Mouse (Mus musculus): Measurements from ENCODE around the gene Hrk. TPM values are rescaled to one million over a fixed set of nuclear protein-coding genes. Genes with fewer than 3 reads are reported as not detected.

Gene Hrk
- total RNA-seq, 2 experiments from 2014 or later, result 0.08 to 0.15 TPM

DNA sequence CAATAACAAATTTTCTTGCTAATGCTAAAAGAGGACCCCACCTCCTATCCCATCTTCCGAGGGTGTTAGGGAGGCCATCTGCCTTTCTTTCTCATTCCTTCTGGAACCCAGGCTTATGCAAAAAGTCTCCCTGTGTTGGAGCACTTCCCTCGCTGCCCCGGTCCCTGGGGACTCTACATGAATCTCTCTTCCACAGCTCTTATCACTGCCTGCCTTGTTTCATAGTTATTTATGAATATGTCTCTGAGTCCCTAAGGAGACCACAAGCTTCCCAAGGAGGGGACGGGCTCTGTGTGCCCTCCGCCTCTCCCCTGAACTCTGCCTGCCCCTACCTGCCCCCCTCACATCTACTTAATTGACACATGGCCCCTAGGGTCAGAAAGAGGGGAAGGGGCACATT, 35.2 kb downstream of the Hrk start:
- TF ChIP-seq CTCF (IDR thresholded peaks at IDR 0.05), result no peak
- Histone ChIP-seq H3K27ac (no peak overlapping the region), H3K4me3 (no peak overlapping the region)
- DNase-seq, result no peak
- intact Hi-C loops (cut with DNase I), result no loop called here

DNA sequence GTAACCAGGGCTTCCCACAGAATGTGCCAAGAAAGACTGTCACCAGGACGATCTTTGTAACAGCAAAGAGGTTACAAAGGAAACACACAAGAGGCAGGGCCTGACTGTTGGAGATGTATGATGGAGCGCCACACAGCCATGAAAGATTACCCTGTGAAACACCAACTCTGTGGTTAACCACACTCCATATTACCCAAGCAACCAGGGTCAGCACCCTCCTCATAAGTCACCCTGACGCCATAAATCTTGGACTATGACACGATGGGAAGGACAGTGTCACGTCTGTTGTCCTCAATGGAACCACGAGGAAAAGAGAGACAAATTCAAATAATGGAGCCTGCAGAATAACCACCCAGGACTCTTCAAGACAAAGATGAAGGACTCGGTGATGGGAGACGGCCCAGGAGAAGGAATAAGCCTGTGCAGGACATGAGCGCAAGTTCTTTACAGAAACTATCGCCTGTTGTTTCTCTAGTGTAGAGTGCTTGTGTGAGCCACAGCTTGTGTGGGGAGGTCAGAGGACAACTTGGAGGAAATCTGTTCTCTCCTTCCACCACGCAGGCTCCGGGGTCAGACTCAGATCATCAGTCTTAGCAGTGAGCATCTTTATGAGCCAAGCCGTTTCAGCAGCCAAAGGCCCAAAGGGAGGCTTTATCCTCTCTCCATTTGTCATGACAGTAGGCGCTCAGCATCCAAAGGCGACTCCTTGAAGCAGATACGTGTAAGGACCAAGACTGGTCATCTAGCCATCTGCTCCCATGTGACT, 40.4 kb downstream of the Hrk start:
- no peak for TF ChIP-seq CTCF (IDR thresholded peaks at IDR 0.05)

DNA sequence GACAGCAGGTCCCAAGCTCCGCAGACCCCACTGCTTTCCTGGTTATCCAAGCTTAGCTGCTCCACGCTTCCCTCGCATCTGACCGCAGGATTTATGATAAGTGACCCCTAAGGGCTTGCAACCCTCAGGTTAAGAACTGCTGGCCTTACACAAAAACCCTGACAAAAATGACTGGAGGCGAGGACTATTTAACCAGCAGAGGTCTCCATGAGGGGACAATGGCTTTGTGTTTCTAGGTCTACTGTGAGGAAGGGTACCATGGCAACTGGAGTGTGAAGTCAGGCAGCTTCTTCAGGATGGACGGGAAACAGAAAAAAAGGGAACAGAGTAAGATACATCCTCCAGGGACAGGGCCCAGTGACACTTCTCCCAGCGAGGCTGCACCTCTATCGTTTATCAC, 41.4 kb downstream of the Hrk start:
- no peak overlapping the region for H3K4me3 ChIP-seq
- H3K27ac ChIP-seq, result no peak overlapping the region
- no peak for TF ChIP-seq CTCF (IDR thresholded peaks at IDR 0.05)
- intact Hi-C loops (cut with DNase I), result no loop called here
- DNase-seq, result no peak

More for the DNA sequence above, 40.4 kb downstream of the Hrk start:
- DNase-seq, result no peak
- intact Hi-C loops (cut with DNase I), result no loop called here
- no peak overlapping the region for H3K4me3 ChIP-seq
- H3K27ac ChIP-seq, result no peak overlapping the region

- no peak for DNase-seq
- no peak for TF ChIP-seq CTCF (IDR thresholded peaks at IDR 0.05)
- H3K4me3 ChIP-seq, result peak overlapping the region; percentile 62
- intact Hi-C loops (cut with DNase I), result no loop called here
- H3K27ac ChIP-seq, result peak overlapping the region; percentile 49; the same call in 1 of the 2 replicates
These were observed 49.6 kb downstream of the Hrk start for GRCm38 (mm10) chr5:118214012-118214411.

GRCm38 (mm10) chr5:118214418-118215154, 50.1 kb downstream of the Hrk start:
- intact Hi-C loops (cut with DNase I), result no loop called here
- TF ChIP-seq CTCF (IDR thresholded peaks at IDR 0.05), result no peak
- H3K27ac ChIP-seq, result peak overlapping the region; percentile 49; the same call in 1 of the 2 replicates
- peak; percentile 68 for DNase-seq
- H3K4me3 ChIP-seq, result peak overlapping the region; percentile 62

- TF ChIP-seq CTCF (IDR thresholded peaks at IDR 0.05), result no peak
- peak overlapping the region; percentile 59 for H3K27ac ChIP-seq
- DNase-seq, result peak; percentile 25
- H3K4me3 ChIP-seq, result no peak overlapping the region
- intact Hi-C loops (cut with DNase I), result no loop called here
These were observed 53.0 kb downstream of the Hrk start for GRCm38 (mm10) chr5:118217410-118217809.

- Histone ChIP-seq H3K27ac (no peak overlapping the region), H3K4me3 (no peak overlapping the region)
- DNase-seq, result no peak
- TF ChIP-seq CTCF (IDR thresholded peaks at IDR 0.05), result no peak
- intact Hi-C loops (cut with DNase I), result no loop called here
These were observed 58.8 kb downstream of the Hrk start for GRCm38 (mm10) chr5:118223142-118223757.

DNA sequence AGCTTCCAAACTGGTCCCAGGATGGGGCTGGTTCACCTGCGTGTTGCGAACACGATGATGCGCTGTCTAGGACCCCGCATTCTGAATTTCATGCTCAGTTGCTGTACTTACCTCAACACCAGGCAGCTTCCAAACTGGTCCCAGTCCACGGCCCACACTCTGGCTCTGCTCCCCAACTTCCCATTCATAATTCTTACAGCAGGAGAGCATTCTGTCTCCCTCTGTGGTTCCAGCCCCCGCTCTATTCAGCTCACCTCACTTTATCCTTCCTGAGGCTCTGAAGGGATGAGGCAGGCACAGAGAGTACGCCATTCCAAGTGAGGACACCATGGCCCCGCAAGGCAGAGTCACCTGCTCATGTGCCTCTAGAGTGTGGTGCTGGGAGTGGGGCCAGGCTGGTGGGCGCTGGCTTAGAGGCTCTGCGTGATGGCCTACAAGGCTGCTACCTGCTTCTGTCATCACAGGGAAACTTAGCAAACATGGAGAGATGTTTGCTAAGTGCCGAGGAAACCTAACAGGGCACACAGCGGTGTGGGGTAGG, 65.7 kb downstream of the Hrk start:
- Histone ChIP-seq H3K4me3 (no peak overlapping the region), H3K27ac (no peak overlapping the region)
- intact Hi-C loops (cut with DNase I), result no loop called here
- DNase-seq, result no peak
- no peak for TF ChIP-seq CTCF (IDR thresholded peaks at IDR 0.05)

DNA sequence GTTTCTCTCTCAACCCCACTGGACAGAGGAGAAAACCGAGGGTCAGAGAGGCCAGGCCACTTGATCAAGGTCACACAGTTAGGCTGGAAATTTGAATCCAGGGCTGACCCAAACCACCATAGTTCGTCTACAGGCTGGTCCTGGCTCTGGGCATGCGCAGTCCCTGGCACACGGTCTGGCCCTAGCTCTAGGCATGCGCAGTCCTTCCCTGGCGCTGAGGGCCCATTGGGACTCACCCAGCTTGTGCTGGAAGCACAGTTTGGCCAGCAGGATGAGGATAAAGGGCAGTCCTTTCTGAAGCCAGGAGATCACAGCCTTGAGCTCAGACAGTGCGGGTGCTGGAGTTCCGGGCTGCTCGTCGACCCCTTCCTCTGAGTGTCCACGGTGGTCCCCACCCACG, 72.4 kb downstream of the Hrk start:
- no peak for TF ChIP-seq CTCF (IDR thresholded peaks at IDR 0.05)
- Histone ChIP-seq H3K27ac (no peak overlapping the region), H3K4me3 (no peak overlapping the region)
- intact Hi-C loops (cut with DNase I), result no loop called here
- DNase-seq, result no peak

Other genes with a start within 250 kb of the Hrk start
- gene Fbxo21, start 187.9 kb upstream of the Hrk start, total RNA-seq (2021), result 10 to 100 TPM; 11.8 to 13.3 TPM
- gene Tesc, start 136.9 kb upstream of the Hrk start, total RNA-seq (2021), result under 1 TPM; 0.59 to 0.64 TPM
- 10 to 100 TPM; 20.8 to 24.2 TPM for gene Fbxw8, start 9.2 kb upstream of the Hrk start, total RNA-seq (2021)
- 1 to 10 TPM in 1 of 2 experiments, under 1 TPM in 1; 0.89 to 1.3 TPM for gene Rnft2, start 80.5 kb downstream of the Hrk start, total RNA-seq (2021)
- 1 to 10 TPM; 3.5 to 5.4 TPM for gene 2410131K14Rik, start 80.6 kb downstream of the Hrk start, total RNA-seq (2021)